Mouse (Mus musculus) neural tube, embryonic 15.5 days (tissue): Measurements from ENCODE around the gene Rnasek. TPM values are rescaled to one million over a fixed set of nuclear protein-coding genes. Genes with fewer than 3 reads are reported as not detected.

Experiments used
- ATAC-seq: fragments of 200-750 bp; cut with Nextera tagmentation; 2 replicates; pipeline ENCODE4 v1.8.0; 2017; ENCODE audit warnings: mild to moderate bottlenecking, moderate TSS enrichment, moderate library complexity; ENCODE audit not compliant: low FRiP score
- H3K27ac ChIP-seq: fragments of 300-500 bp; sonication (generic); replicated peaks from 2 replicates; pipeline ENCODE4 v1.5.1; 2015; ENCODE audit warnings: mild to moderate bottlenecking, inconsistent platforms
- H3K27me3 ChIP-seq: fragments of 300-500 bp; sonication (generic); replicated peaks from 2 replicates; pipeline ENCODE4 v1.6.1; 2015; ENCODE audit warnings: inconsistent platforms
- H3K36me3 ChIP-seq: fragments of 300-500 bp; sonication (generic); 2 replicates; pipeline ENCODE4 v1.6.1; 2015; ENCODE audit warnings: inconsistent platforms
- H3K4me1 ChIP-seq: fragments of 300-500 bp; sonication (generic); 2 replicates; pipeline ENCODE4 v1.6.1; 2015; ENCODE audit warnings: inconsistent platforms
- H3K4me2 ChIP-seq: fragments of 300-500 bp; sonication (generic); 2 replicates; pipeline ENCODE4 v1.6.1; 2015; ENCODE audit warnings: inconsistent platforms, mild to moderate bottlenecking, moderate library complexity
- H3K4me3 ChIP-seq: fragments of 300-500 bp; sonication (generic); replicated peaks from 2 replicates; pipeline ENCODE4 v1.5.1; 2015; ENCODE audit warnings: mild to moderate bottlenecking, inconsistent platforms
- H3K9ac ChIP-seq: fragments of 300-500 bp; sonication (generic); replicated peaks from 2 replicates; pipeline ENCODE4 v1.6.1; 2015; ENCODE audit warnings: mild to moderate bottlenecking, inconsistent platforms
- H3K9me3 ChIP-seq: fragments of 300-500 bp; sonication (generic); replicated peaks from 2 replicates; pipeline ENCODE4 v1.6.1; 2016; ENCODE audit warnings: inconsistent platforms
- WGBS: fragments of 180-500 bp; shearing (Covaris S2); methylation state at CpG from one replicate; pipeline ENCODE4 v1.1.7; 2015; ENCODE audit warnings: mixed read lengths; 5-methylcytosine and 5-hydroxymethylcytosine counted together
- polyA plus RNA-seq: library from polyadenylated mRNA; unstranded; fragments of >200 nt; fragmentation: Nextera tagmentation; extraction: Ambion mirVana; gene quantifications from 2 replicates; pipeline ENCODE4 v1.2.1, GENCODE M21; 2015

Gene Rnasek
- polyA plus RNA-seq, 1 experiment from 2014 or later, result 458 TPM

- peak; percentile 22; the same call in 1 of the 2 replicates for ATAC-seq
- H3K4me2 ChIP-seq, result peak overlapping the region; percentile 84
- H3K4me1 ChIP-seq, result peaks cover 48% of the 10 kb centered on the region
- 4% methylated on average over 18 of the region's 18 CpGs for WGBS
- H3K9me3 ChIP-seq, result no peaks in the 10 kb centered on the region
- H3K27ac ChIP-seq, result no peak overlapping the region
- H3K27me3 ChIP-seq, result peaks cover 51% of the 10 kb centered on the region
- no peak overlapping the region for H3K9ac ChIP-seq
- H3K36me3 ChIP-seq, result peaks cover 20% of the 10 kb centered on the region
- peak overlapping the region; percentile 35 for H3K4me3 ChIP-seq
Observed at GRCm38 (mm10) chr11:70214856-70215209, 24.8 kb downstream of the Rnasek start.

- peak; percentile 43 for ATAC-seq
Observed at GRCm38 (mm10) chr11:70214191-70214855, 25.3 kb downstream of the Rnasek start.

GRCm38 (mm10) chr11:70213736-70214135 is 25.9 kb downstream of the Rnasek start:
- Histone ChIP-seq H3K27me3 (peaks cover 51% of the 10 kb centered on the region), H3K4me3 (peak overlapping the region; percentile 35), H3K36me3 (peaks cover 20% of the 10 kb centered on the region), H3K27ac (no peak overlapping the region), H3K4me1 (peaks cover 37% of the 10 kb centered on the region), H3K4me2 (peak overlapping the region; percentile 84), H3K9ac (peak overlapping the region; percentile 51), H3K9me3 (no peaks in the 10 kb centered on the region)
- ATAC-seq, result peak; percentile 39; the same call in 1 of the 2 replicates
- 6% methylated on average over 26 of the region's 26 CpGs for WGBS

More at GRCm38 (mm10) chr11:70214191-70214855, 25.3 kb downstream of the Rnasek start:
- H3K36me3 ChIP-seq, result peaks cover 20% of the 10 kb centered on the region
- WGBS, result 2% methylated on average over 46 of the region's 46 CpGs
- no peak overlapping the region for H3K27ac ChIP-seq
- H3K27me3 ChIP-seq, result peaks cover 51% of the 10 kb centered on the region
- H3K4me3 ChIP-seq, result peak overlapping the region; percentile 35
- peak overlapping the region; percentile 51 for H3K9ac ChIP-seq
- peak overlapping the region; percentile 84 for H3K4me2 ChIP-seq
- peaks cover 43% of the 10 kb centered on the region for H3K4me1 ChIP-seq
- no peaks in the 10 kb centered on the region for H3K9me3 ChIP-seq

DNA sequence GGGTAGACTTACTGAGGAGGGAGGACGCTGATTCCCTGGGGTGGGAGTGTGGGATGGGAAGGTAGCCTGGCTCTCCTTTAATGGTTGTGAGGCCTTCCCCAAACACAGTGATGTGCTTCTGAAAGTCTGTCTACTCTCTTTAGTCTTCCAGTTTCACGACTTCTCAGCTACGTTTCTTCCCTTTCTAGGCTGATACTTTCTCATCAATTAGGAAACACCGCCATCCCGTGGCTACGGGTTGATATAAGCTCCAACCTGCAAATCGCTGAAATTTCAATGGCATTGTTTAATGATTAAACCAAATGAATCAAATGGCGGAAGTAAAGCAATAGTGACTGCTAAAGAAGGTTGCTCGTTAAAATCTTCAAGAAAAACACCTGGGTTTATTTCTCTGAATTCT is 26.7 kb downstream of the Rnasek start:
- H3K9ac ChIP-seq, result no peak overlapping the region
- 15% methylated on average over 9 of the region's 9 CpGs for WGBS
- no peaks in the 10 kb centered on the region for H3K9me3 ChIP-seq
- no peak overlapping the region for H3K4me3 ChIP-seq
- peaks cover 50% of the 10 kb centered on the region for H3K27me3 ChIP-seq
- H3K4me2 ChIP-seq, result peak overlapping the region; percentile 84
- H3K4me1 ChIP-seq, result peaks cover 29% of the 10 kb centered on the region
- no peak for ATAC-seq
- peaks cover 18% of the 10 kb centered on the region for H3K36me3 ChIP-seq
- H3K27ac ChIP-seq, result no peak overlapping the region

- Histone ChIP-seq H3K4me3 (peak within 1 kb of the TSS; percentile 35), H3K9me3 (no peaks in the 10 kb centered on the region), H3K4me1 (peaks cover 26% of the 10 kb centered on the region), H3K9ac (no peak within 1 kb of the TSS; the same call in 1 of the 2 replicates), H3K36me3 (peaks cover 14% of the 10 kb centered on the region), H3K27me3 (peaks cover 45% of the 10 kb centered on the region), H3K27ac (no peak within 1 kb of the TSS), H3K4me2 (peak within 1 kb of the TSS; percentile 84)
- ATAC-seq, result no peak
- WGBS, result 72% methylated on average over 6 of the region's 6 CpGs
Observed at GRCm38 (mm10) chr11:70212423-70212822, 27.2 kb downstream of the Rnasek start, which contains the start of gene Slc16a11. Slc16a11 (plus strand) TSS chr11:70212752.

DNA sequence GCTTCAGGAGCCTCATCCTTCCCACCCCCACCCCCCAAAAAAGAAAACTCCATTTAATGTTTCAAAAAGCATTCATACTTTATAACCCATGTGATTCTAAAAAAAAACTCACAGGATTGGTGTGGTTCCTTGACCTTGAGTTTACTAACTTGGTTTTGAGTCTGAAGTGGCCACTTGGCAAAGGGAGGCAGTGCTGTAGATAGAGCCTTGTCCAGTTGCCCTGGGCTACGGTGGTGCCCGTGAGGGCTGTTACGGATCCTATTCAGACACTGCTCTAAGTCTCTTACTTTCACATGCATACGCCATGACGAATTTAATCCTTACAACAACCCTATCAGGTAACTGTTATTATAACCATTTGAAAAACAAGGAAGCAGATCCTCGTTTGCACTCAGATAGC is 27.7 kb downstream of the Rnasek start:
- H3K36me3 ChIP-seq, result peaks cover 10% of the 10 kb centered on the region; the same call in 1 of the 2 replicates
- H3K27ac ChIP-seq, result no peak overlapping the region
- no peaks in the 10 kb centered on the region for H3K9me3 ChIP-seq
- peaks cover 26% of the 10 kb centered on the region for H3K4me1 ChIP-seq
- H3K27me3 ChIP-seq, result peaks cover 42% of the 10 kb centered on the region
- no peak overlapping the region for H3K4me3 ChIP-seq
- no peak overlapping the region for H3K9ac ChIP-seq
- H3K4me2 ChIP-seq, result no peak overlapping the region
- WGBS, result 86% methylated on average over 6 of the region's 6 CpGs
- no peak for ATAC-seq

GRCm38 (mm10) chr11:70210681-70211080 is 29.0 kb downstream of the Rnasek start:
- WGBS, result 91% methylated on average over 2 of the region's 2 CpGs
- Histone ChIP-seq H3K27me3 (peaks cover 29% of the 10 kb centered on the region), H3K9me3 (no peaks in the 10 kb centered on the region), H3K27ac (no peak overlapping the region), H3K4me3 (no peak overlapping the region), H3K36me3 (no peaks in the 10 kb centered on the region), H3K9ac (no peak overlapping the region), H3K4me2 (no peak overlapping the region), H3K4me1 (peaks cover 26% of the 10 kb centered on the region)
- no peak for ATAC-seq

- H3K4me3 ChIP-seq, result no peak overlapping the region
- peaks cover 9% of the 10 kb centered on the region for H3K4me1 ChIP-seq
- H3K9me3 ChIP-seq, result no peaks in the 10 kb centered on the region
- H3K9ac ChIP-seq, result no peak overlapping the region
- whole genome bisulfite sequencing, result 80% methylated on average over 5 of the region's 5 CpGs
- ATAC-seq, result no peak
- H3K36me3 ChIP-seq, result no peaks in the 10 kb centered on the region
- H3K4me2 ChIP-seq, result no peak overlapping the region
- H3K27me3 ChIP-seq, result peaks cover 12% of the 10 kb centered on the region
- H3K27ac ChIP-seq, result no peak overlapping the region
Observed at GRCm38 (mm10) chr11:70208778-70209388, 30.8 kb downstream of the Rnasek start.

GRCm38 (mm10) chr11:70207283-70207682 is 32.4 kb downstream of the Rnasek start:
- ATAC-seq, result no peak
- Histone ChIP-seq H3K9me3 (no peaks in the 10 kb centered on the region), H3K9ac (no peak overlapping the region), H3K4me3 (no peak overlapping the region), H3K36me3 (no peaks in the 10 kb centered on the region), H3K4me1 (no peaks in the 10 kb centered on the region), H3K4me2 (no peak overlapping the region), H3K27ac (no peak overlapping the region), H3K27me3 (peaks cover 7% of the 10 kb centered on the region)
- WGBS, result 88% methylated on average over 7 of the region's 7 CpGs

GRCm38 (mm10) chr11:70206801-70207200 is 32.8 kb downstream of the Rnasek start:
- WGBS, result 90% methylated on average over 2 of the region's 2 CpGs
- H3K9me3 ChIP-seq, result no peaks in the 10 kb centered on the region
- H3K9ac ChIP-seq, result no peak overlapping the region
- no peak overlapping the region for H3K27ac ChIP-seq
- H3K4me3 ChIP-seq, result no peak overlapping the region
- H3K36me3 ChIP-seq, result no peaks in the 10 kb centered on the region
- no peak overlapping the region for H3K4me2 ChIP-seq
- ATAC-seq, result no peak
- H3K27me3 ChIP-seq, result peaks cover 7% of the 10 kb centered on the region
- no peaks in the 10 kb centered on the region for H3K4me1 ChIP-seq

GRCm38 (mm10) chr11:70201691-70202090 is 38.0 kb downstream of the Rnasek start:
- H3K4me2 ChIP-seq, result no peak overlapping the region
- peaks cover 4% of the 10 kb centered on the region; the same call in 1 of the 2 replicates for H3K4me1 ChIP-seq
- ATAC-seq, result no peak
- no peaks in the 10 kb centered on the region; the same call in 1 of the 2 replicates for H3K27me3 ChIP-seq
- no peaks in the 10 kb centered on the region for H3K9me3 ChIP-seq
- no peak overlapping the region for H3K9ac ChIP-seq
- H3K4me3 ChIP-seq, result no peak overlapping the region
- WGBS, result 44% methylated on average over 5 of the region's 5 CpGs
- no peaks in the 10 kb centered on the region for H3K36me3 ChIP-seq
- H3K27ac ChIP-seq, result no peak overlapping the region

GRCm38 (mm10) chr11:70200036-70200608 is 39.5 kb downstream of the Rnasek start:
- H3K4me3 ChIP-seq, result no peak overlapping the region
- no peak for ATAC-seq
- H3K4me1 ChIP-seq, result peaks cover 4% of the 10 kb centered on the region; the same call in 1 of the 2 replicates
- H3K9me3 ChIP-seq, result no peaks in the 10 kb centered on the region
- no peaks in the 10 kb centered on the region for H3K36me3 ChIP-seq
- H3K4me2 ChIP-seq, result no peak overlapping the region
- no peak overlapping the region for H3K9ac ChIP-seq
- 83% methylated on average over 5 of the region's 5 CpGs for WGBS
- no peaks in the 10 kb centered on the region for H3K27me3 ChIP-seq
- H3K27ac ChIP-seq, result no peak overlapping the region
